Mouse (Mus musculus) left cerebral cortex, adult 8-10 months (tissue): ENCODE measurements at regions not wholly inside any gene's neighbourhood (a gene's known extent, or its start where the extent isn't known, plus 50 kb on each side); places are given as distances from the start of the nearest gene placed in this dataset.
"Not testable (repeated sequence)": the region's sequence is repeated elsewhere in the genome, so short reads cannot be mapped to it uniquely, and the experiment has no call there.

Experiments used
- DNase-seq, 2 experiments: peaks; one replicate each; pipeline ENCODE4 v3.0.0; 2022; ENCODE audit warnings: low spot score in 2 of 2

GRCm38 (mm10) chr2:166516261-166516660 is 197.4 kb downstream of the Prex1 start:
- DNase-seq = no peak

DNA sequence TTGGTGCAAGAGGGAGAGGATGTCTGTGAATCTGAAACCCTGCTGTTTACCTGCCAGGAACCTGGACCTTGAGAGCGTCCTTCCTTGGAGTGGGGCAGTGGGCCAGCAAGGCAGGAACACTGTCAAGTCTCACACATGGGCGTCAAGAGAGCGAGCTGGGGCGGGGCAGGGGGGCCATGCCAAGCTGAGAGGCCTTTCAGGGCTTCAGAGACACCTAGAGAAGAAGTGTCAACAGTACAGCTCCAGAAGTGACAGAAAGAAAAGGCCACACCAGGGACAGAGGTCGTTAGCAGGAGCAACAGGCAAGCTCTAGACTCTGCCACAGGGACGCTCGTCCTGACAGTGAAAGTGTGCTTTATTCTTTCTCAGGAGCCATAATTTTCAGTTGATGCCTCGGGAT is 199.0 kb downstream of the Prex1 start:
- DNase-seq = no peak

DNA sequence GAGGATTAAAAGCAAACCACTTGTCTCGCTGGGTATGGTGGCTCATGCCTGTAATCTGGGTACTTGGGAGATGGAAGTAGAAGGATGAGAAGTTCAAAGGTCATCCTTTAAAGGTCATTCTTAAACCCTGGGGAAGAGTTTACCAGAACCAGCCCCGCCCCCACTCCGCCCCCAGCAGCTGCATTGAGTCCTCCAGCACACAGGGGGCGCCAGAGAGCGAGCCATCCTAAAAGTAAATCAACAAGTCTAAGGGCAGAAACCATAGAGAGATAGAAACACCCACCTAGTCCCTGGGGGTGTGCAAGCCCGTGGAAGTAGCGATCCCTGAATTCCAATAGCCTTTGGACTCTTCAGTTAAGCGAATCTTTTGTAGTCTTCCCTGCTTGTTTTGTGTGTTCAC is 201.1 kb downstream of the Prex1 start:
- no peak for DNase-seq

DNA sequence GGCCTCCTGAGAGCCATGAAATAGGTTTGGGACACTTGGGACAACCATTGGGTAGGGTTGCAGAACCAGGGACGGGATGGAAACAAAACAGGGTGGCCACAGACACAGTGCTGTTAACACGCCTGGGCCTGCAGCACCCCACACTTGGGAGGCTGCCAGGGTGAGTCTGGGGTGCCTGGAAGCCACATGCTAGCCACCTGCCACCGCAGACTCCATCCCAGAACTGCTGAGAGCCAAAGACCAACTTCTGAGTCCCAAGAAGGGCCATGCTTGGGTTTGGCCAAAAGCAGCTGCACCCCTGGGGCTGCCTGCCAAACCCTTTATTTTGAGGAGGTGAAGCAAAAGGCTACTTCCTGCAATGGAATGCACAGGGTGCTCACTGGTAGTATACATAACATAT is 202.2 kb downstream of the Prex1 start:
- DNase-seq = not testable (repeated sequence)

DNA sequence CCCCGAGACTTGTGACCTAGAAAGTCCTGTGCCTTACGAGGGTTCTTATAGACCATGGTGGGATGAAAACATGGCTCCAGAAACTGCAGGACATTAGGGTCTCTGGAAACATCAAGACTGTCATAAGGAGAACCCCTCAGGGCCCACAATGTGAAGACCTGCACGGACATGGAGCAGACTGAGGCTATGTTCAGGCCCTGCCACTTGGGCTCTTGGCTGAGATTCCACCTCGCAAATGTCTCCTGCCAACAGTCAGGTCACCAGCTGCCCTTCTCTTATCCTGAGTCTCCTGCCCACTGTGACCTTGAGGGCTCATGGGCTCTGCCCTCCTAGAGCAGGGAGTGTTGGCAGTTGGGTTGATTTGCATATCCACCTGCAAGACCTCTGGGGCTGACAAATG is 202.9 kb downstream of the Prex1 start:
- no peak for DNase-seq

GRCm38 (mm10) chr2:166509591-166509990 is 204.0 kb downstream of the Prex1 start:
- DNase-seq = no peak

GRCm38 (mm10) chr2:166508656-166509420 is 204.8 kb downstream of the Prex1 start:
- no peak for DNase-seq

DNA sequence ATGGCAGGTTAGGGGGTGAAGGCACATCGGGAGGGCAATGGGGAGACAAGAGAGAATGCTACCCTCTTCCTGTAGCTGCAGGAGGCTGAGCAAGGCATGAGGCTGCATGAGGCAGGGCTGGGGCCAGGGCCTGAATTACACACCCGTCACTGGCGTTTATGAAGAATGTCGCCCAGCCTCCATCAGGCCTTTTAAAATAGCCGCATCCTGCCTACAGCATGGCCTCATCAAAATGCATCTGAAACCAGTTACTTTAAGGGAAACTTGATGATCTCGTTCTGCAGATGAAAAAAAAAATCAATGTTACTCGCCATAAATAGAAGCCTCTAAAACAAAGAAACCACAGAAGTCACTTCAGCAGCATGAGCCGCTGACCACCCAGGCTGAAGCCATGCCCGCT is 208.3 kb downstream of the Prex1 start:
- DNase-seq = no peak

- DNase-seq = no peak
Measured at GRCm38 (mm10) chr2:166503666-166504065, 210.0 kb downstream of the Prex1 start.

DNA sequence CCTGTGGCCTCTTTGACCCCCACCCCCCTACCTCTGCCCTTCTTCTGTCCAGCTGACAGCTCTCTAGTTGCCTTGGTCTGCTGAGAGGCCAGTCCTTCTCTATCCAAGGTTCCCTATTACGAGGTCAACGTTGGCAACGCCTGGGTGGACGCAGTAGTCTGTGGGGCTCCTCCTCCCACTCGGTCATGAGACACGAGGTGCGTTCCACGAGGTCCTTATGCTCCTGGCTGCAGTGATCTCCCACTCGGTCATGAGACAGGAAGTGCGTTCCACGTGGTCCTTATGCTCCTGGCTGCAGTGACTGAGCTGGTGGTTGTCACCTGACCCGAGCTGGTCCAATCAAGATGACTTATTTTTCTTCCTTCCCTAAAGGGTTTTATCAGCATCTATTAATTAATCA is 220.7 kb downstream of the Prex1 start:
- no peak for DNase-seq

DNA sequence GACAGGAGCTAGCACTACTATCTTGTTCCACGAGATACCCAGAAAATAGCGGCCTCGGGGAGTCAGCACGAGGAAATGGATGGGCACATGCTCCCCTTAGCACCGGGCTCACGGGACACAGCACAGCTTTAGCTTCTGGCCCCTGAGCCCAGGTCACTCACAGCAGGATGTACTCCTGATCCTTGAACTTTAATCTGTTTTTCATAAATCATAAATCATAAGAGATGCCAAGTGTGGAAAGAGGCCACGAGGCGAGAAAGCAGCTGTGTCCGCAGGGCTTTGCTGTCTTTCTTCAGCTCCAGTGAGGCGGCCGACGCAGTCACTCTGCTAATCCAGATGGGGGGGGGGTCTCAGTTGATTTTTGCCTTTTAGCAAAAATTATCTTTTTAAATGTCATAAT is 221.2 kb downstream of the Prex1 start:
- no peak for DNase-seq

DNA sequence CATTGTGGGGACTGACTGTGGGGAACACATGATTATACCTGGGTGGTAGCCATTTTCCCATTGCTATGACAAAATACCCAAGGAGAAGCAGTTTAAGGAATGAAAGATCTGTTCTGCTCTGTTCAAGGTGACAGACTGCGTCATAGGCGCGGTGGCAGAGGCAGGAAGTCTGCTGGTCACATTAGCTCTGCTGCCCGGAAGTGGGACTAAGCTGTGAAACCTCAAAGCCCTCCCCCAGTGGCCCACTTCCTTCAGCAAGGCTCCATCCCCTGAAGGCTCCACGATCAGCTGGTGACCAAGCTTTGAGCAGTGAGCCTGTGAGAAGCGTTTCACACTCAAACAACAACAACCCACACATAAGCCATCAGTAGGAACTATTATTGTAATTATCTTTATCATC is 221.8 kb downstream of the Prex1 start:
- no peak for DNase-seq

- no peak for DNase-seq
Measured at GRCm38 (mm10) chr2:166489041-166489872, 224.4 kb downstream of the Prex1 start.

DNA sequence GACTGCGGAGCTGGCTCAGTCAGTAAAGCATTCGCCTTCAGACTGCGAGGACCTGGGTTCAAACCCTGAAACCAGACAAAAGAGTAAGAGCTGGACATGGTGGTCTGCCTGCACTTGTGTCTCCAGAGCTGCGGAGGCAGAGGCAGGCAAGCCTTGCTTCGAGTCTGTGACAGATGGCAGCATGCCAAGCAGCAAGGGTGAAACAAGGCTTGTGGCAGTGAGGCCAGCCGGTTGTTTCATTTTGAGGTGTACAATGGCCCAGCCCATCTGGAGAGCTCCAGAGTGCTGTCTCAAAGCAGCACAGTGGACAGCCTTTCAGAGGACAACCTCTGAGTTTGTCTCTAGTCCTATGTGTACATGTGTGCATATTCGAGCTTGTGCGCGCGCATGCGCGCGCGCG is 225.9 kb downstream of the Prex1 start:
- no peak for DNase-seq

GRCm38 (mm10) chr2:166485788-166486187 is 227.8 kb downstream of the Prex1 start:
- no peak for DNase-seq

GRCm38 (mm10) chr2:166485361-166485760 is 228.3 kb downstream of the Prex1 start:
- DNase-seq = no peak

DNA sequence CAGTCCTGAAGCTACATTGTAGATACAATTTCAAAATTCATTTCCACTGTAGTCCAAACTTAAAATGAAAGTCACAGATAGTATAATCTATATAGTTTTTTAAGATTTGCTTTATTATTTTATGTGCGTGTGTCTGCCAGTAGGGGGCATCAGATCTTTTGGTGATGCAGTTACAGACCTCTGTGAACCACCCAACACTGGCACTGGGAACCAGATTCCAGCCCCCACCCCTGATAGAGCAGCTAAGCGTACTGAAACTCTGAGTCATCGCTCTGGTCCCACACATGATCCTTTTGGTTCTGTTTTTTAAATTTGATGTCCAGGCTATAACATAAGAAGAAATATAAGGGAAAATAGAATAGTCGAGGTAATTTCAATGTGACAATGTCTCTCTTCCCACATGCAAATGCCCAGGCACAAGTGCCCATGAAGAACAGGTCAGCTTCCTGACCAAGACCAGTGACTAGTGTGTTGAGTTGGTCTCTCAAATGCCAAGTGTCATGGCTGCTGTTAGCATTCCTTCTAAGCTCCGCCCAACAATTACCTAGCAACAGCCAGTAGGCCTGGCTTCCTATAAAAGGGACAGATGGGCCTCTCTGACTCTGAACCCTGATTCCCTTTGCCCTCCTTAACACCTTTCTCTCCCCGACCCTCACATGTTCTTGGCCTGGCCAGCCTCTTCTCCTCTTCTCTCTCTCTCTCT is 229.9 kb downstream of the Prex1 start:
- DNase-seq = no peak

GRCm38 (mm10) chr2:166482720-166483616 is 230.7 kb downstream of the Prex1 start:
- peak in 1 of 2 experiments; percentile 64 for DNase-seq

GRCm38 (mm10) chr2:166481774-166482173 is 231.9 kb downstream of the Prex1 start:
- no peak for DNase-seq

DNA sequence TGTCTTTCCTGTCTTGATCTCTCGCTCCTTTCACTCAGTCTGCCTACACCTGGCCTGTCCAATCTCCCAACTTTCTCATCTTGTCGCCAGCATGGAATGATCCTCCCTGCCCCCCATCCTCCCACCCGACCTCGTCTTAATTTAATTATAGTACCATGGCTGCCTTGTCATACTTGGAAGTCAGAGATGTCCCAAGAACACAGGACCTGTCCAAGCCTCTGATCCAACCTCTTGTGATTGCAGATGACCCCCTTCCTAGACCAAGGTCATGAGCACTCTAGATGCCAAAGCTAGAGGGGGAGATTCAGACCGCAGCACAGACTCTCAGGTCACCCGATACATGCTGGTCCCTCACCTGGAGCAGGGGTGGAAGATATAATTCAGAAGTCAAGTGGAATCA is 232.3 kb downstream of the Prex1 start:
- no peak for DNase-seq

- no peak for DNase-seq
Measured at GRCm38 (mm10) chr2:166480883-166481282, 232.7 kb downstream of the Prex1 start.
